In genomic region chr11:100957915-100958469, GRCm38 (mm10) we compare ENCODE assay signal across 13 mouse cellular contexts. TPM values are rescaled to one million over a fixed set of nuclear protein-coding genes. Genes with fewer than 3 reads are reported as not detected.
A peak's percentile ranks its signal among the peaks of the same experiment; 100 is the strongest.
DNase-seq lines count a peak whose midpoint lies in the region; ATAC-seq and TF ChIP-seq lines count a peak whose summit lies in the region.
"Had no signal": no experiment of that assay in that cellular context is flagged by ENCODE, and none has a peak within 500 bp of the region (broad histone marks: within the 10 kb centered on the region; RNA-seq: fewer than 3 reads in every experiment).

No protein-coding gene starts in this region.

- no peaks in the 10 kb centered on the region for H3K9me3 ChIP-seq in heart, embryonic 13.5 days
- no peaks in the 10 kb centered on the region for H3K9me3 ChIP-seq in kidney, postnatal 0 days (replicated peaks; ENCODE audit: low read length)
- H3K9me3 ChIP-seq: forebrain, embryonic 15.5 days; limb, embryonic 15.5 days had no signal

- peak overlapping the region; percentile 12; the same call in 1 of the 2 replicates for H3K27ac ChIP-seq in heart, embryonic 13.5 days (replicated peaks)
- H3K27ac ChIP-seq in kidney, postnatal 0 days: no peak overlapping the region
- H3K27ac ChIP-seq: forebrain, embryonic 15.5 days; limb, embryonic 15.5 days; stomach, postnatal 0 days had no signal

- H3K4me3 ChIP-seq in heart, embryonic 13.5 days: no peak overlapping the region
- H3K4me3 ChIP-seq in kidney, postnatal 0 days (replicated peaks; ENCODE audit: low read depth, low read length): no peak overlapping the region
- H3K4me3 ChIP-seq: limb, embryonic 15.5 days had no signal

- TF ChIP-seq CTCF in kidney, postnatal 0 days (IDR thresholded peaks at IDR 0.05; ENCODE audit: low read depth): no peak

- peaks cover 69% of the 10 kb centered on the region for H3K36me3 ChIP-seq in heart, embryonic 13.5 days
- peaks cover 6% of the 10 kb centered on the region; the same call in 1 of the 2 replicates for H3K36me3 ChIP-seq in kidney, postnatal 0 days (ENCODE audit: insufficient read depth, low read length)
- H3K36me3 ChIP-seq: forebrain, embryonic 15.5 days had no signal

- DNase-seq in heart, adult 18-20 months: no peak
- no peak for DNase-seq in kidney, postnatal 0 days (ENCODE audit: low spot score)
- no peak for DNase-seq in kidney, adult 11 months
- peak; percentile 43 for DNase-seq in R1 (ENCODE audit: low read depth, low spot score)
- no peak for DNase-seq in layer of hippocampus, postnatal 25 days (ENCODE audit: extremely low spot score in 1 of 2, low spot score in 1 of 2)

- H3K4me1 ChIP-seq in heart, embryonic 13.5 days: peaks cover 58% of the 10 kb centered on the region
- H3K4me1 ChIP-seq in kidney, postnatal 0 days (replicated peaks; ENCODE audit: insufficient read depth, low read length): 0 out of 2 replicates have a peak, but pooled peaks cover 26% of the 10 kb centered on the region

- H3K4me2 ChIP-seq in heart, embryonic 13.5 days: no peak overlapping the region
- 0 out of 2 replicates have a peak overlapping the region, but pooled peaks have one; percentile 25 for H3K4me2 ChIP-seq in kidney, postnatal 0 days (ENCODE audit: low read length)
- H3K4me2 ChIP-seq: limb, embryonic 15.5 days had no signal

- WGBS in heart, embryonic 13.5 days: 44% methylated on average over 6 of the region's 6 CpGs
- 57% methylated on average over 6 of the region's 6 CpGs for WGBS in kidney, postnatal 0 days

- H3K9ac ChIP-seq in heart, embryonic 13.5 days: peak overlapping the region; percentile 60; the same call in 1 of the 2 replicates
- no peak overlapping the region for H3K9ac ChIP-seq in kidney, postnatal 0 days (ENCODE audit: low read depth, low read length)
- H3K9ac ChIP-seq: forebrain, embryonic 15.5 days; limb, embryonic 15.5 days; lung, embryonic 14.5 days had no signal

- H3K27me3 ChIP-seq in heart, embryonic 13.5 days (replicated peaks): 0 out of 2 replicates have a peak, but pooled peaks cover 9% of the 10 kb centered on the region
- H3K27me3 ChIP-seq in kidney, postnatal 0 days (ENCODE audit: insufficient read depth, low read length): peaks cover 10% of the 10 kb centered on the region

- no peak for ATAC-seq in heart, embryonic 13.5 days (ENCODE audit: extremely low read depth, insufficient number of reproducible peaks, low FRiP score, low TSS enrichment)
- no peak; the same call in 1 of the 2 replicates for ATAC-seq in kidney, postnatal 0 days (replicated peaks; ENCODE audit: low FRiP score, low read depth)
- no peak for ATAC-seq in monocyte, adult 5-6 weeks (replicated peaks; ENCODE audit: insufficient number of reproducible peaks, low FRiP score, low TSS enrichment, poor library complexity, severe bottlenecking)
- ATAC-seq: forebrain, embryonic 15.5 days; inflammation-experienced regulatory T-cells, adult 6 months; midbrain, embryonic 16.5 days had no signal

RNA-seq across cellular contexts. Expression of gene Cavin1, which starts 12.7 kb away (rescaled TPM):
- 348 and 370 TPM in 2 replicates for polyA plus RNA-seq in heart, embryonic 13.5 days (2015; fragmentation: Nextera tagmentation; extraction: Ambion mirVana)
- total RNA-seq in heart, adult 18-20 months (2021): 100 to 1,000 TPM; 192 to 214 TPM
- 143 and 156 TPM in 2 replicates for polyA plus RNA-seq in kidney, postnatal 0 days (2015; fragmentation: Nextera tagmentation; extraction: Ambion mirVana)
- 0.32 to 2.5 TPM in 2 of 3 replicates, not detected in the other for total RNA-seq in monocyte, adult 5-6 weeks (2017)
- 10 to 100 TPM; 14.2 to 15.8 TPM for total RNA-seq in layer of hippocampus, postnatal 25 days (2021)

RNA-seq across cellular contexts. Expression of gene Stat3, which starts 18.7 kb away (rescaled TPM):
- polyA plus RNA-seq in heart, embryonic 13.5 days (2015; fragmentation: Nextera tagmentation; extraction: Ambion mirVana): 41.8 and 42.9 TPM in 2 replicates
- 10 to 100 TPM; 71.8 to 83.2 TPM for total RNA-seq in heart, adult 18-20 months (2021)
- 48.0 and 51.8 TPM in 2 replicates for polyA plus RNA-seq in kidney, postnatal 0 days (2015; fragmentation: Nextera tagmentation; extraction: Ambion mirVana)
- 328 to 413 TPM (median 368 TPM) in 3 replicates for total RNA-seq in monocyte, adult 5-6 weeks (2017)
- total RNA-seq in layer of hippocampus, postnatal 25 days (2021): 10 to 100 TPM; 32.9 to 34.4 TPM

RNA-seq across cellular contexts. Expression of gene Atp6v0a1, which starts 51.3 kb away (rescaled TPM):
- polyA plus RNA-seq in heart, embryonic 13.5 days (2015; fragmentation: Nextera tagmentation; extraction: Ambion mirVana): 54.9 and 58.1 TPM in 2 replicates
- total RNA-seq in heart, adult 18-20 months (2021): 10 to 100 TPM; 87.1 to 92.2 TPM
- polyA plus RNA-seq in kidney, postnatal 0 days (2015; fragmentation: Nextera tagmentation; extraction: Ambion mirVana): 33.8 and 35.1 TPM in 2 replicates
- total RNA-seq in monocyte, adult 5-6 weeks (2017): 26.0 to 42.7 TPM (median 37.5 TPM) in 3 replicates
- 100 to 1,000 TPM; 446 to 454 TPM for total RNA-seq in layer of hippocampus, postnatal 25 days (2021)

Comparison
In these comparisons a context has a peak if more than half of its experiments do, and no peak if none do; other contexts are left out.
1. RNA of gene Atp6v0a1, which starts 51.3 kb away (total RNA-seq): 446 to 454 TPM in layer of hippocampus, postnatal 25 days; 87.1 to 92.2 TPM in heart, adult 18-20 months and 26.0 to 42.7 TPM in monocyte, adult 5-6 weeks; every median in the first group is over 4 times any median in the second.